Mouse (Mus musculus) myocyte (in vitro differentiated cells): ENCODE measurements around the gene Gm20696.

Experiments used
- CEBPB ChIP-seq: IDR thresholded peaks from 2 replicates; pipeline ENCODE4 v1.6.1; 2011; ENCODE audit warnings: mild to moderate bottlenecking, moderate library complexity; ENCODE audit not compliant: poor library complexity, insufficient read depth, severe bottlenecking
- E2F4 ChIP-seq: IDR thresholded peaks from one replicate; pipeline ENCODE4 v1.6.1; 2011; ENCODE audit warnings: mild to moderate bottlenecking, control low read depth, moderate library complexity; ENCODE audit not compliant: insufficient read depth
- MAX ChIP-seq: IDR thresholded peaks from one replicate; pipeline ENCODE4 v1.6.1; 2011; ENCODE audit warnings: low read depth, mild to moderate bottlenecking, control low read depth
- MYOG ChIP-seq, 3 experiments: IDR thresholded peaks; one replicate each; pipeline ENCODE4 v1.6.1; 2011; ENCODE audit warnings: control low read depth in 2 of 3, low read depth in 2 of 3, mild to moderate bottlenecking in 2 of 3; ENCODE audit not compliant: insufficient read length in 2 of 3, control insufficient read depth in 1 of 3, insufficient read depth in 1 of 3
- POLR2A ChIP-seq: IDR thresholded peaks from one replicate; pipeline ENCODE4 v1.6.1; 2011; ENCODE audit warnings: low read depth, mild to moderate bottlenecking, control low read depth, moderate library complexity; ENCODE audit not compliant: insufficient read length
- POLR2AphosphoS2 ChIP-seq: IDR thresholded peaks from one replicate; pipeline ENCODE4 v1.6.1; 2011; ENCODE audit warnings: low read depth, control low read depth; ENCODE audit not compliant: insufficient read length
- TCF12 ChIP-seq: IDR thresholded peaks from one replicate; pipeline ENCODE4 v1.6.1; 2011; ENCODE audit warnings: mild to moderate bottlenecking, control low read depth; ENCODE audit not compliant: poor library complexity, insufficient read depth, severe bottlenecking
- USF1 ChIP-seq: IDR thresholded peaks from one replicate; pipeline ENCODE4 v1.6.1; 2011; ENCODE audit warnings: low read depth, mild to moderate bottlenecking, control low read depth, moderate library complexity

GRCm38 (mm10) chr6:99692206-99692915 lies 25.8 kb upstream of the Gm20696 start, which contains the start of gene Gpr27:
- TF ChIP-seq E2F4, result no peak
- TF ChIP-seq MAX, result no peak
- no peak for TF ChIP-seq CEBPB
- TF ChIP-seq TCF12, result no peak
- TF ChIP-seq POLR2A, result no peak
- TF ChIP-seq POLR2AphosphoS2, result no peak
- no peak for TF ChIP-seq USF1
- TF ChIP-seq MYOG (IDR thresholded peaks at IDR 0.05; ENCODE audit: control insufficient read depth in 1 of 3, insufficient read depth in 1 of 3, insufficient read length in 2 of 3, low read depth in 2 of 3), result no peak
